Mouse (Mus musculus) heart, embryonic 16.5 days (tissue): ENCODE data around the gene Tox2. TPM values are rescaled to one million over a fixed set of nuclear protein-coding genes. Genes with fewer than 3 reads are reported as not detected.
A peak's percentile ranks its signal among the peaks of the same experiment; 100 is the strongest.

Experiments
- ATAC-seq: fragments of 200-750 bp; cut with Nextera tagmentation; replicated peaks from 2 replicates; pipeline ENCODE4 v1.8.0; 2017; ENCODE audit warnings: moderate number of reproducible peaks; ENCODE audit not compliant: insufficient read depth, low FRiP score; ENCODE audit errors: extremely low read depth
- H3K27ac ChIP-seq: fragments of 300-500 bp; sonication (generic); 2 replicates; pipeline ENCODE4 v1.5.1; 2014; ENCODE audit warnings: mild to moderate bottlenecking, low read length, control low read depth, moderate library complexity
- H3K27me3 ChIP-seq: fragments of 300-500 bp; sonication (generic); 2 replicates; pipeline ENCODE4 v1.6.1; 2014; ENCODE audit warnings: low read length, mixed read lengths; ENCODE audit not compliant: control insufficient read depth, insufficient read depth
- H3K36me3 ChIP-seq: fragments of 300-500 bp; sonication (generic); 2 replicates; pipeline ENCODE4 v1.6.1; 2014; ENCODE audit not compliant: control insufficient read depth, insufficient read depth
- H3K4me1 ChIP-seq: fragments of 300-500 bp; sonication (generic); 2 replicates; pipeline ENCODE4 v1.6.1; 2014; ENCODE audit warnings: low read length, mixed read lengths; ENCODE audit not compliant: control insufficient read depth, insufficient read depth
- H3K4me2 ChIP-seq: fragments of 300-500 bp; sonication (generic); 2 replicates; pipeline ENCODE4 v1.6.1; 2014; ENCODE audit warnings: low read depth, mild to moderate bottlenecking, control low read depth, low read length
- H3K4me3 ChIP-seq: fragments of 300-500 bp; sonication (generic); 2 replicates; pipeline ENCODE4 v1.5.1; 2014; ENCODE audit warnings: mild to moderate bottlenecking, control low read depth, low read length
- H3K9ac ChIP-seq: fragments of 300-500 bp; sonication (generic); 2 replicates; pipeline ENCODE4 v1.6.1; 2014; ENCODE audit warnings: low read length, control low read depth
- H3K9me3 ChIP-seq: fragments of 300-500 bp; sonication (generic); replicated peaks from 2 replicates; pipeline ENCODE4 v1.6.1; 2016; ENCODE audit warnings: low read length; ENCODE audit not compliant: control insufficient read depth
- WGBS: fragments of 180-500 bp; shearing (Covaris S2); extraction: QIAGEN DNeasy Blood & Tissue Kit; methylation state at CpG from one replicate; pipeline ENCODE4 v1.1.7; 2014; 5-methylcytosine and 5-hydroxymethylcytosine counted together
- polyA plus RNA-seq: library from polyadenylated mRNA; unstranded; fragments of >200 nt; fragmentation: Nextera tagmentation; extraction: Ambion mirVana; gene quantifications from 2 replicates; pipeline ENCODE4 v1.2.1, GENCODE M21; 2015

The Tox2 gene
- polyA plus RNA-seq, 1 experiment from 2014 or later = 6.1 TPM

DNA sequence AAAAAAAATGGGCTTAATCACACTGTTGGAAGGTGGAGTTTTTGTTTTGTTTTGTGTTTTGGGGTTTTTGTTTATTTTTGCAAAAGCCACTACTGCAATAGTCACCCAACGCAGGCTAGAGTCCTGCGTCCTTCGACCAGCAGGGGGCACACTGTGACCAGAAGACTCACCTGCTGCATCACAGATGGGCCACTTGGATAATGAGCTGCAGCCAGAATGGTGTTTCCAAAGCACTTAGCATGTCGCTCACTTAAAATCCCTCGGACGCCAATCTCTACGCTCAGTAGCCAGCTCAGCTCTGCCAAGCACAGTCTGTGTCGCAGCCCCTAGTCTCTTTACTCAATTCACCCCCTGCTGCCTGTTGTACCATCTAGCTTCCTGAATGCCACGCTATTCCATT is 137.3 kb downstream of the Tox2 start:
- no peak overlapping the region for H3K4me3 ChIP-seq
- WGBS = 23% methylated on average over 9 of the region's 9 CpGs
- H3K36me3 ChIP-seq = peaks cover 29% of the 10 kb centered on the region
- H3K4me2 ChIP-seq = no peak overlapping the region
- peaks cover 8% of the 10 kb centered on the region; the same call in 1 of the 2 replicates for H3K27me3 ChIP-seq
- H3K4me1 ChIP-seq = peaks cover 13% of the 10 kb centered on the region
- H3K9ac ChIP-seq = no peak overlapping the region
- ATAC-seq = peak; percentile 43; the same call in 1 of the 2 replicates
- H3K9me3 ChIP-seq = no peaks in the 10 kb centered on the region
- peak overlapping the region; percentile 30; the same call in 1 of the 2 replicates for H3K27ac ChIP-seq

DNA sequence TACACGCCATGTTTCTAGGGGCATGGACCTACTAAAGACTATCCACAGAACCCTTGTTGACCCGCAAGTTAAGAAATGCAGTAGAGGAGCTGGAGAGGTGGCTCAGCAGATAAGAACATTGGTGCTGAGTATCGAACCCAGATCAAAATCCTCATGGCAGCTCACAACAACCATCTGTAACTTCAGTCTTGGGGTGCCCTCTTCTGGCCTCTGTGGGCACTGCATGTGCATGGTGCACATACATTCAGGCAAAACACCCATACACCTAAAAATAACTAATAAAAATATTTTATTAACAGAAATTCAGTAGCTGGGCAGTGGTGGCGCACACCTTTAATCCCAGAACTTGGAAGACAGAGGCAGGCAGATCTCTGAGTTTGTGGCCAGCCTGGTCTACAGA is 140.7 kb downstream of the Tox2 start:
- no peak overlapping the region for H3K4me3 ChIP-seq
- H3K36me3 ChIP-seq = peaks cover 15% of the 10 kb centered on the region
- peaks cover 5% of the 10 kb centered on the region; the same call in 1 of the 2 replicates for H3K27me3 ChIP-seq
- no peak overlapping the region for H3K4me2 ChIP-seq
- H3K9ac ChIP-seq = no peak overlapping the region
- 90% methylated on average over 4 of the region's 4 CpGs for WGBS
- H3K27ac ChIP-seq = no peak overlapping the region
- ATAC-seq = no peak
- H3K9me3 ChIP-seq = no peaks in the 10 kb centered on the region
- H3K4me1 ChIP-seq = peaks cover 32% of the 10 kb centered on the region

DNA sequence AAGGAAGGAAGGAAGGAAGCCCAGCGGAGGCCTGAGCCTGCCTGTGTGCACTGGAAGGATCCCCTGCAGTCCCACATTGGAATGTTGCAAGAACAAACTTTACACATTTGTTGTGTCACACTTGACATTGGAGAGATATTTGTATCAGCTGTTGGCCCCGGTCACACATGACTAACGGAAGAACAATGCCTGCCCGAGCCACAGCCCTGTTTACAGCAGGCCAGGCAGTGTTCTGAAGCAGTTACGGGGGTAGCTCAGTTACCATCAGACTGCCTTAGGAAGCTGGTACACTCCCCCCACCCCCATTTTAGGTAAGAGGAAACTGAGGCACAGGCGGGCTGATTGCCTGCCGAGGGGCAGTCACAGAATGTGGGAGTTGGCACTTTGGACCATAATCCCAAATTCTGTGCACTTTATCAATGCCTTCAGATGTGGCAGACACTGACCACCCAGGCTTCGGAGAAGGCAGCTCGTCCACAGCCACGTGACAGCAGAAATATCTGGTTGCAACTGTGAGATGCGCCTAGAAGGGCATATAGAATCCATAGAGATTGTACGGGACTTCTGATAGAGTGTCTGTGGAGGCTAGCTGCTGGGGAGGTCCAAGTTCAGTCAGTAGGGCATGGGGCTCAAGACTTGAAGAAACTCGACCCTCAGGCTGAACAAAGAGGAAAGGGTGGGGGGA is 142.2 kb downstream of the Tox2 start:
- 37% methylated on average over 13 of the region's 13 CpGs for WGBS
- peak; percentile 69 for ATAC-seq
- H3K9ac ChIP-seq = peak overlapping the region; percentile 44
- H3K4me3 ChIP-seq = no peak overlapping the region
- peak overlapping the region; percentile 80 for H3K27ac ChIP-seq
- peaks cover 5% of the 10 kb centered on the region; the same call in 1 of the 2 replicates for H3K36me3 ChIP-seq
- H3K4me1 ChIP-seq = peaks cover 43% of the 10 kb centered on the region
- peak overlapping the region; percentile 10; the same call in 1 of the 2 replicates for H3K4me2 ChIP-seq
- no peaks in the 10 kb centered on the region for H3K9me3 ChIP-seq
- no peaks in the 10 kb centered on the region for H3K27me3 ChIP-seq

- 72% methylated on average over 11 of the region's 11 CpGs for WGBS
- H3K4me1 ChIP-seq = peaks cover 42% of the 10 kb centered on the region
- no peak overlapping the region for H3K4me3 ChIP-seq
- H3K4me2 ChIP-seq = no peak overlapping the region
- H3K36me3 ChIP-seq = peaks cover 7% of the 10 kb centered on the region
- H3K9me3 ChIP-seq = 0 out of 2 replicates have a peak, but pooled peaks cover 2% of the 10 kb centered on the region
- peak overlapping the region; percentile 9; the same call in 1 of the 2 replicates for H3K9ac ChIP-seq
- H3K27me3 ChIP-seq = no peaks in the 10 kb centered on the region
- peak overlapping the region; percentile 24; the same call in 1 of the 2 replicates for H3K27ac ChIP-seq
- no peak for ATAC-seq
Observed at GRCm38 (mm10) chr2:163346497-163346896, 143.6 kb downstream of the Tox2 start.

GRCm38 (mm10) chr2:163347517-163348184 is 144.7 kb downstream of the Tox2 start:
- ATAC-seq = no peak
- peaks cover 53% of the 10 kb centered on the region for H3K4me1 ChIP-seq
- H3K9ac ChIP-seq = no peak overlapping the region; the same call in 1 of the 2 replicates
- H3K36me3 ChIP-seq = peaks cover 7% of the 10 kb centered on the region
- H3K4me2 ChIP-seq = no peak overlapping the region
- H3K27ac ChIP-seq = peak overlapping the region; percentile 12
- WGBS = 51% methylated on average over 8 of the region's 8 CpGs
- 0 out of 2 replicates have a peak, but pooled peaks cover 2% of the 10 kb centered on the region for H3K9me3 ChIP-seq
- H3K4me3 ChIP-seq = no peak overlapping the region
- no peaks in the 10 kb centered on the region for H3K27me3 ChIP-seq

GRCm38 (mm10) chr2:163348677-163349076 is 145.8 kb downstream of the Tox2 start:
- 0 out of 2 replicates have a peak overlapping the region, but pooled peaks have one; percentile 33 for H3K9ac ChIP-seq
- no peak overlapping the region for H3K4me2 ChIP-seq
- 76% methylated on average over 7 of the region's 7 CpGs for WGBS
- ATAC-seq = no peak
- peak overlapping the region; percentile 37 for H3K27ac ChIP-seq
- no peaks in the 10 kb centered on the region for H3K27me3 ChIP-seq
- H3K36me3 ChIP-seq = peaks cover 4% of the 10 kb centered on the region
- H3K4me1 ChIP-seq = peaks cover 63% of the 10 kb centered on the region
- 0 out of 2 replicates have a peak, but pooled peaks cover 2% of the 10 kb centered on the region for H3K9me3 ChIP-seq
- H3K4me3 ChIP-seq = no peak overlapping the region

GRCm38 (mm10) chr2:163349411-163349810 is 146.5 kb downstream of the Tox2 start:
- peaks cover 3% of the 10 kb centered on the region for H3K36me3 ChIP-seq
- no peak for ATAC-seq
- H3K27me3 ChIP-seq = no peaks in the 10 kb centered on the region
- H3K9ac ChIP-seq = peak overlapping the region; percentile 46
- H3K4me1 ChIP-seq = peaks cover 68% of the 10 kb centered on the region
- H3K4me3 ChIP-seq = no peak overlapping the region
- H3K9me3 ChIP-seq = 0 out of 2 replicates have a peak, but pooled peaks cover 2% of the 10 kb centered on the region
- 54% methylated on average over 9 of the region's 9 CpGs for WGBS
- no peak overlapping the region for H3K4me2 ChIP-seq
- peak overlapping the region; percentile 41; the same call in 1 of the 2 replicates for H3K27ac ChIP-seq

GRCm38 (mm10) chr2:163350443-163350842 is 147.5 kb downstream of the Tox2 start:
- Histone ChIP-seq H3K4me1 (peaks cover 72% of the 10 kb centered on the region), H3K27me3 (no peaks in the 10 kb centered on the region), H3K36me3 (peaks cover 3% of the 10 kb centered on the region), H3K9me3 (0 out of 2 replicates have a peak, but pooled peaks cover 2% of the 10 kb centered on the region), H3K4me3 (no peak overlapping the region), H3K4me2 (no peak overlapping the region), H3K9ac (no peak overlapping the region), H3K27ac (no peak overlapping the region)
- WGBS = 37% methylated on average over 5 of the region's 5 CpGs
- ATAC-seq = no peak

DNA sequence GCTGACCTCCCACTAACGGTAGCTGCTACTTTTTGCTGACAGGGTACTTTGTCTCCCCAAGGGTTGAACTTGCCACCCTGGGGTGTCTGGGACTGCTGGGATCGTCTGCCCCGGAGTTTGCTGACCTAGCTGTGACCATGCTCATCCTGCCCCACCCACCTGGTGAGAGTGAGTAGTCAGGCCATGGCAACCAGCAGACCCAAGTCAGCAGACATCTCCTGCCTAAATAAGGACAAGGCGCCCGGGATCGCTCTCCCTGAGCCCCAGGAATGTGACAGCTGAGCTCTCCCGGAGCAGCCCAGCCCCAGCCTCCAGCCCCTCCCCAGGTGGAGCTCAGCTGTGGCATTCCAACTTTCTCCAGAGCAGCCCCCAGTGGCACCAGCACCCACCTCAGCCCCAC is 150.8 kb downstream of the Tox2 start:
- peak; percentile 90 for ATAC-seq
- 11% methylated on average over 7 of the region's 7 CpGs for WGBS
- 0 out of 2 replicates have a peak, but pooled peaks cover 2% of the 10 kb centered on the region for H3K9me3 ChIP-seq
- H3K4me1 ChIP-seq = peaks cover 78% of the 10 kb centered on the region
- H3K36me3 ChIP-seq = peaks cover 3% of the 10 kb centered on the region; the same call in 1 of the 2 replicates
- H3K27ac ChIP-seq = peak overlapping the region; percentile 92
- peak overlapping the region; percentile 61 for H3K9ac ChIP-seq
- H3K27me3 ChIP-seq = no peaks in the 10 kb centered on the region
- H3K4me3 ChIP-seq = no peak overlapping the region
- H3K4me2 ChIP-seq = peak overlapping the region; percentile 39; the same call in 1 of the 2 replicates
